Mouse (Mus musculus) liver (tissue): ENCODE results near the gene Ppp2r5a.

Experiments used
- DNase-seq: peaks from one replicate; pipeline ENCODE4 v3.0.0-alpha.2; 2020; ENCODE audit warnings: mixed read lengths

Gene Ppp2r5a

GRCm38 (mm10) chr1:191417111-191417510 lies 14.0 kb upstream of the Ppp2r5a start:
- DNase-seq, result no peak

GRCm38 (mm10) chr1:191416611-191417010 lies 13.5 kb upstream of the Ppp2r5a start:
- DNase-seq, result no peak

- no peak for DNase-seq
Observed at GRCm38 (mm10) chr1:191414432-191414831, 11.4 kb upstream of the Ppp2r5a start.

GRCm38 (mm10) chr1:191413691-191414415 lies 10.8 kb upstream of the Ppp2r5a start:
- no peak for DNase-seq

- no peak for DNase-seq
Observed at GRCm38 (mm10) chr1:191410294-191411036, 7.4 kb upstream of the Ppp2r5a start.

GRCm38 (mm10) chr1:191407246-191407645 lies 4.2 kb upstream of the Ppp2r5a start:
- DNase-seq, result no peak

- no peak for DNase-seq
Observed at GRCm38 (mm10) chr1:191406516-191406915, 3.4 kb upstream of the Ppp2r5a start.

- DNase-seq, result no peak
Observed at GRCm38 (mm10) chr1:191404721-191405329, 1.8 kb upstream of the Ppp2r5a start.

- no peak for DNase-seq
Observed at GRCm38 (mm10) chr1:191404301-191404700, 1.2 kb upstream of the Ppp2r5a start.

GRCm38 (mm10) chr1:191402506-191402905 lies 566 bp downstream of the Ppp2r5a start:
- DNase-seq, result no peak

GRCm38 (mm10) chr1:191396897-191397849 lies 5.9 kb downstream of the Ppp2r5a start:
- DNase-seq, result peak; percentile 100

- DNase-seq, result peak; percentile 81
Observed at GRCm38 (mm10) chr1:191396446-191396845, 6.6 kb downstream of the Ppp2r5a start.

- DNase-seq, result peak; percentile 53
Observed at GRCm38 (mm10) chr1:191395871-191396433, 7.1 kb downstream of the Ppp2r5a start.

- DNase-seq, result no peak
Observed at GRCm38 (mm10) chr1:191395200-191395599, 7.9 kb downstream of the Ppp2r5a start.

GRCm38 (mm10) chr1:191394126-191394525 lies 8.9 kb downstream of the Ppp2r5a start:
- DNase-seq, result no peak

- no peak for DNase-seq
Observed at GRCm38 (mm10) chr1:191393536-191393935, 9.5 kb downstream of the Ppp2r5a start.

GRCm38 (mm10) chr1:191391311-191391710 lies 11.8 kb downstream of the Ppp2r5a start:
- peak; percentile 51 for DNase-seq

- no peak for DNase-seq
Observed at GRCm38 (mm10) chr1:191384786-191385430, 18.2 kb downstream of the Ppp2r5a start.

GRCm38 (mm10) chr1:191381955-191382736 lies 20.9 kb downstream of the Ppp2r5a start:
- DNase-seq, result no peak

- no peak for DNase-seq
Observed at GRCm38 (mm10) chr1:191380843-191381242, 22.2 kb downstream of the Ppp2r5a start.

GRCm38 (mm10) chr1:191378080-191378479 lies 25.0 kb downstream of the Ppp2r5a start:
- DNase-seq, result no peak
